Mouse (Mus musculus): ENCODE measurements around the gene Nabp2. TPM values are rescaled to one million over a fixed set of nuclear protein-coding genes. Genes with fewer than 3 reads are reported as not detected.
A peak's percentile ranks its signal among the peaks of the same experiment; 100 is the strongest.

The Nabp2 gene
- polyA plus RNA-seq, 1 experiment from 2014 or later: 33.8 TPM

- Histone ChIP-seq H3K36me3 (replicated peaks; ENCODE audit: insufficient read depth, low read length) (peaks cover 9% of the 10 kb centered on the region; the same call in 1 of the 2 replicates), H3K4me2 (ENCODE audit: low read depth, low read length) (no peak overlapping the region; the same call in 1 of the 2 replicates), H3K27me3 (ENCODE audit: insufficient read depth, low read length) (no peaks in the 10 kb centered on the region), H3K27ac (ENCODE audit: low read depth) (no peak overlapping the region), H3K9me3 (ENCODE audit: low read length) (no peaks in the 10 kb centered on the region), H3K4me3 (ENCODE audit: low read depth, low read length) (no peak overlapping the region), H3K9ac (replicated peaks) (no peak overlapping the region), H3K4me1 (ENCODE audit: insufficient read depth) (peaks cover 10% of the 10 kb centered on the region; the same call in 1 of the 2 replicates)
- ATAC-seq (no peak), DNase-seq (no peak)
- WGBS (ENCODE audit: insufficient replicate concordance): 89% methylated on average over 6 of the region's 6 CpGs
- TF ChIP-seq CTCF (IDR thresholded peaks at IDR 0.05; ENCODE audit: low read depth): no peak
- TF ChIP-seq EP300 (IDR thresholded peaks at IDR 0.05; ENCODE audit: low read depth): no peak
Measured at GRCm38 (mm10) chr10:128457676-128458075, 46.4 kb upstream of the Nabp2 start.

GRCm38 (mm10) chr10:128455280-128455679 lies 44.0 kb upstream of the Nabp2 start:
- H3K4me3 ChIP-seq (ENCODE audit: low read depth, low read length): no peak overlapping the region
- H3K4me2 ChIP-seq (ENCODE audit: low read depth, low read length): peak overlapping the region; percentile 40
- no peaks in the 10 kb centered on the region for H3K36me3 ChIP-seq (replicated peaks; ENCODE audit: insufficient read depth, low read length)
- no peaks in the 10 kb centered on the region for H3K27me3 ChIP-seq (ENCODE audit: insufficient read depth, low read length)
- H3K27ac ChIP-seq (ENCODE audit: low read depth): no peak overlapping the region
- no peaks in the 10 kb centered on the region for H3K9me3 ChIP-seq (ENCODE audit: low read length)
- DNase-seq (peak; percentile 80), ATAC-seq (no peak)
- H3K9ac ChIP-seq (replicated peaks): 0 out of 2 replicates have a peak overlapping the region, but pooled peaks have one; percentile 16
- TF ChIP-seq CTCF (IDR thresholded peaks at IDR 0.05; ENCODE audit: low read depth) (peak; percentile 80), EP300 (IDR thresholded peaks at IDR 0.05; ENCODE audit: low read depth) (no peak)
- WGBS (ENCODE audit: insufficient replicate concordance): 4% methylated on average over 6 of the region's 6 CpGs
- peaks cover 2% of the 10 kb centered on the region; the same call in 1 of the 2 replicates for H3K4me1 ChIP-seq (ENCODE audit: insufficient read depth)

GRCm38 (mm10) chr10:128454471-128454870 lies 43.2 kb upstream of the Nabp2 start:
- no peak for DNase-seq
- no peaks in the 10 kb centered on the region for H3K4me1 ChIP-seq (ENCODE audit: insufficient read depth)
- WGBS (ENCODE audit: insufficient replicate concordance): 64% methylated on average over 3 of the region's 3 CpGs
- no peak for ATAC-seq
- H3K36me3 ChIP-seq (replicated peaks; ENCODE audit: insufficient read depth, low read length): no peaks in the 10 kb centered on the region
- TF ChIP-seq CTCF (IDR thresholded peaks at IDR 0.05; ENCODE audit: low read depth): no peak
- no peak for TF ChIP-seq EP300 (IDR thresholded peaks at IDR 0.05; ENCODE audit: low read depth)
- no peak overlapping the region for H3K4me3 ChIP-seq (ENCODE audit: low read depth, low read length)
- no peaks in the 10 kb centered on the region for H3K9me3 ChIP-seq (ENCODE audit: low read length)
- no peaks in the 10 kb centered on the region for H3K27me3 ChIP-seq (ENCODE audit: insufficient read depth, low read length)
- H3K4me2 ChIP-seq (ENCODE audit: low read depth, low read length): no peak overlapping the region
- no peak overlapping the region for H3K9ac ChIP-seq (replicated peaks)
- H3K27ac ChIP-seq (ENCODE audit: low read depth): no peak overlapping the region

GRCm38 (mm10) chr10:128451014-128451413 lies 39.7 kb upstream of the Nabp2 start:
- H3K9ac ChIP-seq (replicated peaks): no peak overlapping the region
- H3K4me1 ChIP-seq (ENCODE audit: insufficient read depth): no peaks in the 10 kb centered on the region
- ATAC-seq (no peak), DNase-seq (no peak)
- no peak overlapping the region for H3K27ac ChIP-seq (ENCODE audit: low read depth)
- TF ChIP-seq EP300 (IDR thresholded peaks at IDR 0.05; ENCODE audit: low read depth): no peak
- no peak for TF ChIP-seq CTCF (IDR thresholded peaks at IDR 0.05; ENCODE audit: low read depth)
- no peaks in the 10 kb centered on the region for H3K36me3 ChIP-seq (replicated peaks; ENCODE audit: insufficient read depth, low read length)
- WGBS (ENCODE audit: insufficient replicate concordance): 77% methylated on average over 6 of the region's 6 CpGs
- no peak overlapping the region for H3K4me3 ChIP-seq (ENCODE audit: low read depth, low read length)
- no peak overlapping the region for H3K4me2 ChIP-seq (ENCODE audit: low read depth, low read length)
- no peaks in the 10 kb centered on the region for H3K27me3 ChIP-seq (ENCODE audit: insufficient read depth, low read length)
- H3K9me3 ChIP-seq (ENCODE audit: low read length): no peaks in the 10 kb centered on the region

GRCm38 (mm10) chr10:128445407-128445806 lies 34.1 kb upstream of the Nabp2 start:
- Histone ChIP-seq H3K36me3 (replicated peaks; ENCODE audit: insufficient read depth, low read length) (peaks cover 6% of the 10 kb centered on the region), H3K9me3 (ENCODE audit: low read length) (no peaks in the 10 kb centered on the region), H3K27ac (ENCODE audit: low read depth) (no peak overlapping the region), H3K4me2 (ENCODE audit: low read depth, low read length) (no peak overlapping the region), H3K9ac (replicated peaks) (no peak overlapping the region), H3K4me3 (ENCODE audit: low read depth, low read length) (no peak overlapping the region), H3K27me3 (ENCODE audit: insufficient read depth, low read length) (no peaks in the 10 kb centered on the region), H3K4me1 (ENCODE audit: insufficient read depth) (no peaks in the 10 kb centered on the region)
- DNase-seq: no peak
- no peak for TF ChIP-seq EP300 (IDR thresholded peaks at IDR 0.05; ENCODE audit: low read depth)
- TF ChIP-seq CTCF (IDR thresholded peaks at IDR 0.05; ENCODE audit: low read depth): no peak
- 34% methylated on average over 4 of the region's 4 CpGs for WGBS (ENCODE audit: insufficient replicate concordance)
- no peak for ATAC-seq

GRCm38 (mm10) chr10:128444354-128444753 lies 33.1 kb upstream of the Nabp2 start:
- no peak for TF ChIP-seq EP300 (IDR thresholded peaks at IDR 0.05; ENCODE audit: low read depth)
- TF ChIP-seq CTCF (IDR thresholded peaks at IDR 0.05; ENCODE audit: low read depth): no peak
- peaks cover 11% of the 10 kb centered on the region for H3K36me3 ChIP-seq (replicated peaks; ENCODE audit: insufficient read depth, low read length)
- ATAC-seq (no peak), DNase-seq (no peak)
- no peak overlapping the region for H3K4me3 ChIP-seq (ENCODE audit: low read depth, low read length)
- no peaks in the 10 kb centered on the region for H3K9me3 ChIP-seq (ENCODE audit: low read length)
- no peak overlapping the region for H3K9ac ChIP-seq (replicated peaks)
- H3K27me3 ChIP-seq (ENCODE audit: insufficient read depth, low read length): no peaks in the 10 kb centered on the region
- no peak overlapping the region for H3K4me2 ChIP-seq (ENCODE audit: low read depth, low read length)
- H3K4me1 ChIP-seq (ENCODE audit: insufficient read depth): peaks cover 4% of the 10 kb centered on the region; the same call in 1 of the 2 replicates
- no peak overlapping the region for H3K27ac ChIP-seq (ENCODE audit: low read depth)
- 51% methylated on average over 6 of the region's 6 CpGs for WGBS (ENCODE audit: insufficient replicate concordance)

- H3K4me2 ChIP-seq (ENCODE audit: low read depth, low read length): no peak overlapping the region
- no peak overlapping the region for H3K27ac ChIP-seq (ENCODE audit: low read depth)
- DNase-seq (no peak), ATAC-seq (no peak)
- H3K9me3 ChIP-seq (ENCODE audit: low read length): no peaks in the 10 kb centered on the region
- no peaks in the 10 kb centered on the region for H3K27me3 ChIP-seq (ENCODE audit: insufficient read depth, low read length)
- H3K4me3 ChIP-seq (ENCODE audit: low read depth, low read length): no peak overlapping the region
- 85% methylated on average over 1 of the region's 1 CpGs for WGBS (ENCODE audit: insufficient replicate concordance)
- peaks cover 5% of the 10 kb centered on the region; the same call in 1 of the 2 replicates for H3K4me1 ChIP-seq (ENCODE audit: insufficient read depth)
- H3K9ac ChIP-seq (replicated peaks): no peak overlapping the region
- TF ChIP-seq CTCF (IDR thresholded peaks at IDR 0.05; ENCODE audit: low read depth) (no peak), EP300 (IDR thresholded peaks at IDR 0.05; ENCODE audit: low read depth) (no peak)
- H3K36me3 ChIP-seq (replicated peaks; ENCODE audit: insufficient read depth, low read length): peaks cover 21% of the 10 kb centered on the region
Measured at GRCm38 (mm10) chr10:128442718-128443117, 31.4 kb upstream of the Nabp2 start.

Data from liver, postnatal 0 days (tissue).